Mouse (Mus musculus) right cerebral cortex, postnatal 36 days (tissue): Measurements from ENCODE around the gene Cenpa.
A peak's percentile ranks its signal among the peaks of the same experiment; 100 is the strongest.
"Not testable (repeated sequence)": the region's sequence is repeated elsewhere in the genome, so short reads cannot be mapped to it uniquely, and the experiment has no call there.

Source experiments
- DNase-seq, 2 experiments: peaks; one replicate each; pipeline ENCODE4 v3.0.0; 2022; ENCODE audit warnings: low spot score in 2 of 2, mixed read lengths in 1 of 2

Cenpa gene

DNA sequence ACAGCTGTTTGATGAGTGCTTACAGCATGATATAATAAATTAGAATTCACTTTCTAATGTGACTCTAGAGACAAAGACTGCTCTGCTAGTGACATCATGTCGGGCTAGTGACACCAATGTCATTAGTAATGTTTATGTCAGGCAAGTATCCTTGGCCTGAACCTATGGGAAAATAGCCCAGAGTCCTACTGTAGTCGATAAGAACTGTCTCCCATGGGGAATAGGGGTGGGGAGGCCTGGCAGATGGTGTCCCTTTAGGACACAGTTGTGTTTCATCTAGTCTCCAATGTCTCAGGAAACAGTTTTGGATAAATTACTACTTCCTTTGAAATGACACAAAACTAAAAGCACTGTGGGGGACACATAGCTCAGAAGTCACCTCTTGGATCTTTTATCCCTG, 20.5 kb upstream of the Cenpa start:
- DNase-seq = no peak

DNA sequence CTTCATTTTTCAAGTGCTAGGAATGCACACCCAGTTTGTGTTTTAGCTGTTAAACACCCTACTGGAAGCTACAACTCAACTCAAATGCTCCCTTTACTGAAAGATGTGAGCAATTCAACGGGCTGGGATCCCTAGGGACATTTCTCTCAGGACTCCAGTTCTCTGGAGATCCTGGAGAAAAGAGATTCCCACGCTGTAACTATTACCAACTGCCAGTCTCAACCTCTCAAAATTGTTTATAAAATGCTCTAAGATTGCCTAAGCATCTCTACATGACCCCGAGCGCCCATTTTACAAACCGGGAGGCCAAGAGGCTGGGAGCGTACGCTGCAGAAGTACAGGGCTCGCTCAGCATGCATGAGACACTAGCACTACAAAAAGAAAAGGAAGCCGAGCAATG, 19.2 kb upstream of the Cenpa start:
- no peak for DNase-seq

DNA sequence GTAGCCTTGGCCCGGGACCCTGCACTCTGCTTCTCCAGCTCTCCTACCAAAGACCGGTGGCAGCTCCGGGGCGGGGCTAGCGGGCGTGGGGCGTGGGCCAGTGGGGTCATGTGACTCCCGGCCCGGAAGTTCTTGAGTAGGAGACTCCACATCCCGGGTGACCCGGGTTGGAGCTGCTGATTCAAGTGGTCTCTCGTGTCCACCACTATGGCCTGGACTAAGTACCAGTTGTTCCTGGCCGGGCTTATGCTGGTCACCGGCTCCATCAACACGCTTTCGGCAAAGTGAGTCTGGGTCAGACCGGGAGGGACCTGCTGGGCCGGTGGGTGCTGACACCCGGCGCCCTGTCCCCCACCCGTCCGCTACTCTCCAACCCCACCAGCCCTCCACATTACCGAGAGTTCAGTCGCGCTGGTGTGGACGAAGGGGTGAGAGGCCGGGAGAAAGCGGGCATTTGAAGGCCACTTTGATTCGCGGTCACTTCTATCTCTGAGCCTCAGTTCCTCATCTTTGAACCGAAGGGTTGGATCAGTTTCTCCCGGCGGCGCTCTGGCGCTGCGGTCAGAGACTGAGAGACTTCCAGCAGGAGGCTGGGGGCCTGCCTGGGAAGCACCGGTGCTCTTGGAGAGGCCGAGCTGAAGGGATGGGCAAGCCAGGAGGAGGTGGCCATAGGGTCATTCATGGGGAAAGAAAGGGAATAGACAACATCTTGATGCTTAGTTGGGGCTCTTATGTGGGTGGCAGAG, 18.6 kb upstream of the Cenpa start, which contains the start of gene Slc35f6:
Gene Slc35f6 (plus strand): TSS at position 119 of the 746 bp plus-strand sequence.
- peak; percentile 92 for DNase-seq

DNA sequence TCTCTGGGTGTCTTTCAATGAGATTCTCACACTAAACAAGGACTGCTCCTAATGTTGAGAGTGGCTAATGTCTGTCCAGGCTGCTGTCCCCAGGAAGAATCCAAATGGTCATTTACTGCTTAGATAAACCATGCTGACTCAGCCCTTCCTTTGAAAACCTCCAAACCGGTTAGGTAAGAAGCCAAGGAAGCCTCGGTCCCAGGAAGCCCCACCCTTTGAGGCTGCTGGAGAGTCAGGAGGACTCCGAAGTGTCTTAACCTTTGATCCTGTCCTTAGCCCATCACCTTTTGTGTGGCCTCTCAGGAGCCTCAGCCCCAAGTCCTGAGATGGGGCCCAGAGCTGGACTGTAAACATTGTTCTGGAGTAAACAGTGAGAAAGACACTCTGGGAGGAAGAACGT, 17.0 kb upstream of the Cenpa start:
- DNase-seq = no peak

GRCm38 (mm10) chr5:30650756-30651155, 15.8 kb upstream of the Cenpa start:
- no peak for DNase-seq

- no peak for DNase-seq
Observed at GRCm38 (mm10) chr5:30651554-30651953, 15.0 kb upstream of the Cenpa start.

DNA sequence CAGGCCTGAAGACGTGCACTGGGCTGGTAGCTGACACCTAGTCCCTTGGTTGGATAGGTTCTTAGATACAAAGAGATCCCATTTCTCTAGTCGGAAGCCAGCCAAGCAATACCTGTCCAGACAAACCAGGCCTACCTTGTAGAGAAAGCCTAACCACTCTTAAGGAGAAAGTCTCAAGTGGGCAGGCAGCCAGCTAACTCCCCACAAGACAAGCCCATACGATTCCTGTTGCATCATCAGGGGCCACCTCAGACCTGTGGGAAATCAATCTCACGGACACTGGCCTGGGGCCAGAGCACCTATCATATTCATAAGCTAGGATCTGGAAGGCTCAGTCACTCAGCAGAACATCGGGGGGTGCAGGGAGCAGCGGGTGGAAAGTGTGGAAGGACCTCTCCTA, 13.3 kb upstream of the Cenpa start:
- DNase-seq = no peak

DNA sequence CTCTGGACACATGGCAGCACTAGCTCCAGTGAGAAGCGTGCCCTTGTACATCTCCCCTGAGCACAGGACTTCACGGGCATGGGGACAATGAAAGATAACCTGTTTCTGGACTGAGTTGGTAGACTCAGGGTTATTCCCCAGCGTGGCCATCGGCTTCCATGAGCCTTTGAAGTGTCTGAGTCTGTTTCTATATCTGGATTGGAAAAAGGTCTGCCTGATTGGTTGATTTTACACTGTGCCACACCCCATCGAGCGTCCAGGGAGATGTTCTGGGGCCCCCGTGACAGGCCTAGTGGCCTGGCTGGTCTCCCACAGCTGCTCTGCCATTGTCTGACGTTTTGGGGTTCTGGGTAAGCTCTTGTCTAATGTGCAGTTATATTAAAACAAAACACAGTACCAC, 11.5 kb upstream of the Cenpa start:
- no peak for DNase-seq

- DNase-seq = no peak
Observed at GRCm38 (mm10) chr5:30655526-30656195, 10.9 kb upstream of the Cenpa start.

DNA sequence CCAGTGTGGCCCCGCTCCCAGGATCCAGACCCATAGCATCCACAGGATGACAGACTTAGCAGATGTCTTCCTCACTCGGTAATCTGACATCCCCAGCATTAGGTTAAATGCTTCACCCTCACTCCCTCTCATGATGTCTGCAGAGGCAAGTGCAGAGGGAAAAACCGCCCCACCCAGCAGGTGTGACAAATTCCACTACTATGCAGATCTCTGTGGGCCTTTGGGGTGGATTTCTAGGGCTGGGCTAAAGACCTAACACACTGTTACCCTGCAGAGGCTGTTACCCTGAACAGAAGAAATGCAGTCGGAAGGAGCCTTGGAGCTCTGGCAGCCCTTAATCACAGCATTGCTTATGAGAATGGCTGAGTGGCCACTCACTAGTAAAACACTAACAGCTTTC, 7.5 kb upstream of the Cenpa start:
- DNase-seq = no peak

GRCm38 (mm10) chr5:30660278-30660677, 6.3 kb upstream of the Cenpa start:
- no peak for DNase-seq

DNA sequence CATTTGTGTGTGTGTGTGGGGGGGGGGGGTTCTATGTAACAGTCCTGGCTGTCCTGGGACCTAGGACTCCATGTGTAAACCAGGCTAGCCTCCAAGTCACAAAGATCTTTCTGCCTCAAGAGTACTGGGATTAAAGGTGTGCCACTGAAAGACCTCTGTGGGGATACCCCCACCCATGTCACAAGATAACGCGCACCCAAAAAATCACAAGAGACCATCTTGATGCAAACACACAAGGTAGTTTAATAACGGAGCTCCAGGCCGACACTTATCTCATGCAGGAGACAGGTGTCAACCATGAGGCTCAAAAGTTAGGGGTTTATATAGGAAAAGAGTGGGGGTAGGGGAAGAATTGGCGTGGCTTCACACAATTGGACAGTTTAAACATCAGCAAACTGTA, 5.8 kb upstream of the Cenpa start:
- no peak for DNase-seq

DNA sequence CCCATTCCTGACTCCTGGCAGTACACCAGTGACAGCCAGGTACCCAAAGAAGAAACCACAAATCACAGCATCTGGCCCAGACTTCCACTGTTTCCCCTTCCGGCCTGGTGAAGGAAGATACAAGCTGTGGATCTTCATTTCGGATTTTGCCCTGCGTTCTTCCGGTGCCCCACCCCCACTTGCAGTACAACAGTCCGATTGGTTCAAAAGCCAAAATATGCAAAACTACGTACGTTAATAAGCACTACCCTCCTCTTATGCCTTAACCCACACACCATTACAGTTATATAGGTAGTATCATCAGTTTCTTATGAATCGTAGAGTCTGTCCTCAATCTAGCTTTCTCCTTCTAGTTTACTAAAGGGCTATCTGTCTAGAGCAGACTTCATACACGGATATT, 1.2 kb upstream of the Cenpa start:
- DNase-seq = no peak

DNA sequence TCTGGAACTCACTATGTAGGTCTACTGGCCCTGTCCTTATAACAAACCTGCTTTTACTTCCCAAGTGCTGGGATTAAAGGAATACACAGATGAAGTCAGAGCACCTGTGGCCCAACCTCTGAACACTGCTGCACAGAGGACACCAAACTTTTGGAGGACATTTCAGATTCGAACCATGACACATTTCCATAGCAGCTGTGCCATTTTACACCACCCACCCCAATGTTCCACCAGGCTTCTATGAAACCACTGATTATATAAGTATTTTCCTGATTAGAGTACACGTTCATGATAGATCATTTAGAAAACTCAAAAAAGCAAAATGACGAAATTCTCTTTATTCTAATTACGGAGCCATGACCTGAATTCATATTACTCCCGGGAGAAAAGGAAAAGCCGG, 609 bp upstream of the Cenpa start:
- peak; percentile 27 to 59 for DNase-seq

- DNase-seq = no peak
Observed at GRCm38 (mm10) chr5:30667215-30667614, 638 bp downstream of the Cenpa start.

DNA sequence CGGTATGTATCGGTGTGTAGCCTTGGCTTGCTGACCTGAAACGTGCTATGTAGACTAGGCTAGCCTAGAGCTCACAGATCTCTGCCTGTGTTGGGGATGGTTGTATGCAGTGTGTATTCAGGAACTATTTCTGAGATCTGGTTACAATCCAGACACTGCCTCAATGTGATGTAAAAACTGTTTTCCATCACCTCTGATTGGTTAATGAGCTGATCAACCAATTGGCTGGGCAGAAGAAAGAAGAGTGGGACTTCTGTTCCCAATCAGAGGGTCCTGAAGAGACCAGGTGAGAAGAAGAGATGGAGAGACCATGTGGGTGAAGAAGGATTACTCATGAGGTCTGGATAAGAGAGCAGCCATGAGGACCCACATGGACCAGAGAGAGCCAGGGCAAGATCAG, 1.1 kb downstream of the Cenpa start:
- DNase-seq = no peak

- DNase-seq = no peak
Observed at GRCm38 (mm10) chr5:30668637-30669495, 2.3 kb downstream of the Cenpa start.

DNA sequence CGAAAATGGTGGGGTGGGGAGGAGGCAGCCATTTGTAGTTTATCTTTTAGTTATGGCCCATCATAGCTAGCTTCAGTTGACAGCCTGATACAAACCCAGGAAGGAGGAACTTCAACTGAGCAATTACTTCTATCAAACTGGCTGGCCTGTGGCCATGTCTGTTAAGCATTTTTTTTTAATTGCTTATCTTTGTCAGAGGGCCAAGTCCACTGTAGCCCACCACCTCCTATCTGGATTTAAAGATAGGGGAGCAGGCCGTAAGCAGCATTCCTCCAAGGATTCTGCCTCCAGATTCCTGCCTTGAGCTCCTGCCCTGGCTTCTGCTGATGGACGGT, 2.9 kb downstream of the Cenpa start:
- no peak for DNase-seq

GRCm38 (mm10) chr5:30670091-30670490, 3.5 kb downstream of the Cenpa start:
- DNase-seq = no peak

GRCm38 (mm10) chr5:30674001-30674400, 7.4 kb downstream of the Cenpa start:
- no peak for DNase-seq

- no peak for DNase-seq
Observed at GRCm38 (mm10) chr5:30676800-30677199, 10.2 kb downstream of the Cenpa start.

GRCm38 (mm10) chr5:30678069-30678468, 11.5 kb downstream of the Cenpa start:
- not testable (repeated sequence) for DNase-seq
